Mouse (Mus musculus): ENCODE measurements around the gene Vasp.

Gene Vasp

GRCm38 (mm10) chr7:19271238-19272172 is at the start of gene Vasp:
Gene Vasp, minus strand, starts transcription at chr7:19271817.
- peak; percentile 85 to 89 for DNase-seq (ENCODE audit: low spot score in 2 of 2)

GRCm38 (mm10) chr7:19320637-19321036 is 49.0 kb upstream of the Vasp start:
- DNase-seq (ENCODE audit: low spot score in 2 of 2) = no peak

GRCm38 (mm10) chr7:19319906-19320305 is 48.3 kb upstream of the Vasp start:
- DNase-seq (ENCODE audit: low spot score in 2 of 2) = peak; percentile 83 to 91

GRCm38 (mm10) chr7:19319458-19319857 is 47.8 kb upstream of the Vasp start:
- DNase-seq (ENCODE audit: low spot score in 2 of 2) = peak in 1 of 2 experiments; percentile 61

- no peak for DNase-seq (ENCODE audit: low spot score in 2 of 2)
Measured at GRCm38 (mm10) chr7:19318676-19319075, 47.1 kb upstream of the Vasp start.

GRCm38 (mm10) chr7:19318201-19318600 is 46.6 kb upstream of the Vasp start:
- no peak for DNase-seq (ENCODE audit: low spot score in 2 of 2)

- DNase-seq (ENCODE audit: low spot score in 2 of 2) = peak; percentile 44 to 71
Measured at GRCm38 (mm10) chr7:19316451-19317161, 45.0 kb upstream of the Vasp start.

GRCm38 (mm10) chr7:19314033-19314432 is 42.4 kb upstream of the Vasp start:
- no peak for DNase-seq (ENCODE audit: low spot score in 2 of 2)

- DNase-seq (ENCODE audit: low spot score in 2 of 2) = no peak
Measured at GRCm38 (mm10) chr7:19311991-19312390, 40.4 kb upstream of the Vasp start.

GRCm38 (mm10) chr7:19309884-19310641 is 38.4 kb upstream of the Vasp start, which contains the start of gene Fosb:
Gene Fosb, minus strand, starts transcription at chr7:19310051.
- DNase-seq (ENCODE audit: low spot score in 2 of 2) = peak; percentile 89 to 96

GRCm38 (mm10) chr7:19309278-19309883 is 37.8 kb upstream of the Vasp start:
- DNase-seq (ENCODE audit: low spot score in 2 of 2) = no peak

GRCm38 (mm10) chr7:19308454-19309277 is 37.0 kb upstream of the Vasp start:
- DNase-seq (ENCODE audit: low spot score in 2 of 2) = peak; percentile 92 to 95

GRCm38 (mm10) chr7:19307739-19308453 is 36.3 kb upstream of the Vasp start:
- DNase-seq (ENCODE audit: low spot score in 2 of 2) = peak; percentile 62 to 74

GRCm38 (mm10) chr7:19306819-19307738 is 35.5 kb upstream of the Vasp start:
- DNase-seq (ENCODE audit: low spot score in 2 of 2) = no peak

GRCm38 (mm10) chr7:19305796-19306765 is 34.5 kb upstream of the Vasp start:
- DNase-seq (ENCODE audit: low spot score in 2 of 2) = no peak

- no peak for DNase-seq (ENCODE audit: low spot score in 2 of 2)
Measured at GRCm38 (mm10) chr7:19305413-19305735, 33.8 kb upstream of the Vasp start.

- no peak for DNase-seq (ENCODE audit: low spot score in 2 of 2)
Measured at GRCm38 (mm10) chr7:19304501-19305412, 33.1 kb upstream of the Vasp start.
